Mouse (Mus musculus) yolk sac, embryonic 10.5 days (tissue): ENCODE measurements around the gene Plxna4.

Experiments
- DNase-seq: peaks from one replicate; pipeline ENCODE4 v3.0.0-alpha.2; 2017; ENCODE audit warnings: low spot score

Plxna4 gene

GRCm38 (mm10) chr6:32588056-32588671, at the start of gene Plxna4:
Gene Plxna4, minus strand, starts transcription at chr6:32588192.
- peak; percentile 71 for DNase-seq

GRCm38 (mm10) chr6:32637568-32638183, 49.7 kb upstream of the Plxna4 start:
- no peak for DNase-seq

- no peak for DNase-seq
Observed at GRCm38 (mm10) chr6:32610712-32611111, 22.7 kb upstream of the Plxna4 start.

- no peak for DNase-seq
Observed at GRCm38 (mm10) chr6:32606787-32607186, 18.8 kb upstream of the Plxna4 start.

- no peak for DNase-seq
Observed at GRCm38 (mm10) chr6:32605581-32605980, 17.6 kb upstream of the Plxna4 start.

- no peak for DNase-seq
Observed at GRCm38 (mm10) chr6:32604901-32605300, 16.9 kb upstream of the Plxna4 start.

GRCm38 (mm10) chr6:32602130-32602529, 14.1 kb upstream of the Plxna4 start:
- no peak for DNase-seq

GRCm38 (mm10) chr6:32601306-32601705, 13.3 kb upstream of the Plxna4 start:
- DNase-seq: no peak

GRCm38 (mm10) chr6:32595591-32595990, 7.6 kb upstream of the Plxna4 start:
- DNase-seq: no peak

GRCm38 (mm10) chr6:32590979-32591758, 3.2 kb upstream of the Plxna4 start:
- DNase-seq: peak; percentile 46

- DNase-seq: no peak
Observed at GRCm38 (mm10) chr6:32589632-32590031, 1.6 kb upstream of the Plxna4 start.

- no peak for DNase-seq
Observed at GRCm38 (mm10) chr6:32587136-32588009, 619 bp downstream of the Plxna4 start.

- no peak for DNase-seq
Observed at GRCm38 (mm10) chr6:32586821-32587135, 1.2 kb downstream of the Plxna4 start.

- DNase-seq: peak; percentile 7
Observed at GRCm38 (mm10) chr6:32586390-32586789, 1.6 kb downstream of the Plxna4 start.

- DNase-seq: no peak
Observed at GRCm38 (mm10) chr6:32585211-32585610, 2.8 kb downstream of the Plxna4 start.

- no peak for DNase-seq
Observed at GRCm38 (mm10) chr6:32584243-32584880, 3.6 kb downstream of the Plxna4 start.

- DNase-seq: no peak
Observed at GRCm38 (mm10) chr6:32583582-32583981, 4.4 kb downstream of the Plxna4 start.

- DNase-seq: no peak
Observed at GRCm38 (mm10) chr6:32571485-32571884, 16.5 kb downstream of the Plxna4 start.

- DNase-seq: no peak
Observed at GRCm38 (mm10) chr6:32570445-32570844, 17.5 kb downstream of the Plxna4 start.

GRCm38 (mm10) chr6:32569919-32570318, 18.1 kb downstream of the Plxna4 start:
- no peak for DNase-seq

GRCm38 (mm10) chr6:32546915-32547314, 41.1 kb downstream of the Plxna4 start:
- DNase-seq: no peak

- no peak for DNase-seq
Observed at GRCm38 (mm10) chr6:32544021-32544420, 44.0 kb downstream of the Plxna4 start.
